Comparison of ENCODE assay signal across 32 mouse cellular contexts in genomic region chr10:88250300-88250699, GRCm38 (mm10). TPM values are rescaled to one million over a fixed set of nuclear protein-coding genes. Genes with fewer than 3 reads are reported as not detected.
A peak's percentile ranks its signal among the peaks of the same experiment; 100 is the strongest.
DNase-seq lines count a peak whose midpoint lies in the region; ATAC-seq and TF ChIP-seq lines count a peak whose summit lies in the region.
"Had no signal": no experiment of that assay in that cellular context is flagged by ENCODE, and none has a peak within 500 bp of the region (broad histone marks: within the 10 kb centered on the region; RNA-seq: fewer than 3 reads in every experiment).

No protein-coding gene starts in this region.

- intact Hi-C loops in heart, postnatal 10 days (cut with DNase I) = no loop called here

- H3K79me2 ChIP-seq in MEL (ENCODE audit: control insufficient read depth, insufficient read depth, low read length, poor library complexity) = no peaks in the 10 kb centered on the region

- H3K36me3 ChIP-seq in MEL (ENCODE audit: control insufficient read depth in 1 of 2, insufficient read depth in 2 of 2, low read length in 2 of 2) = peaks cover 0 to 4% of the 10 kb centered on the region in 2 experiments; a peak in 1 of 4 replicates
- H3K36me3 ChIP-seq: embryonic facial prominence, embryonic 12.5 days; forebrain, embryonic 10.5 days; hindbrain, embryonic 10.5 days; hindbrain, embryonic 15.5 days; intestine, embryonic 15.5 days; lung, embryonic 15.5 days; midbrain, embryonic 12.5 days had no signal

- H3K27ac ChIP-seq in MEL (ENCODE audit: control insufficient read depth, low read depth, low read length) = no peak overlapping the region
- H3K27ac ChIP-seq: embryonic facial prominence, embryonic 12.5 days; forebrain, embryonic 10.5 days; heart, embryonic 13.5 days; hindbrain, embryonic 10.5 days; hindbrain, embryonic 15.5 days; intestine, embryonic 15.5 days; kidney, postnatal 0 days; lung, embryonic 15.5 days; midbrain, embryonic 12.5 days; neural tube, embryonic 13.5 days had no signal

- H3K9ac ChIP-seq in MEL (ENCODE audit: control insufficient read depth, low read depth, low read length, poor library complexity, severe bottlenecking) = no peak overlapping the region
- H3K9ac ChIP-seq: embryonic facial prominence, embryonic 12.5 days; heart, embryonic 13.5 days; hindbrain, embryonic 15.5 days; intestine, embryonic 15.5 days; lung, embryonic 15.5 days; midbrain, embryonic 12.5 days; neural tube, embryonic 13.5 days had no signal

- peak in 1 of 2 experiments; percentile 61; a peak in 2 of 4 replicates for TF ChIP-seq EP300 in MEL (IDR thresholded peaks at IDR 0.05; ENCODE audit: low read depth in 1 of 2, low read length in 2 of 2)

- no peak for TF ChIP-seq CTCF in MEL (IDR thresholded peaks at IDR 0.05 in 2 of 3, conservative IDR thresholded peaks at IDR 0.05 in 1 of 3; ENCODE audit: control insufficient read depth in 1 of 3, insufficient read depth in 1 of 3, low read depth in 2 of 3, low read length in 3 of 3, poor library complexity in 1 of 3, severe bottlenecking in 1 of 3)

- H3K4me1 ChIP-seq in MEL (ENCODE audit: control insufficient read depth in 1 of 2, insufficient read depth in 2 of 2, low read length in 2 of 2) = peaks cover 0 to 2% of the 10 kb centered on the region in 2 experiments; a peak in 1 of 4 replicates
- H3K4me1 ChIP-seq: embryonic facial prominence, embryonic 12.5 days; forebrain, embryonic 10.5 days; hindbrain, embryonic 10.5 days; hindbrain, embryonic 15.5 days; intestine, embryonic 15.5 days; megakaryocyte, embryonic 14.5 days; midbrain, embryonic 12.5 days; neural tube, embryonic 13.5 days had no signal

- no peak for TF ChIP-seq RAD21 in MEL (IDR thresholded peaks at IDR 0.05; ENCODE audit: low read depth, low read length)

- H3K9me3 ChIP-seq in MEL (replicated peaks; ENCODE audit: insufficient read depth, low read length) = no peaks in the 10 kb centered on the region
- H3K9me3 ChIP-seq: embryonic facial prominence, embryonic 12.5 days; forebrain, embryonic 10.5 days; heart, embryonic 13.5 days; hindbrain, embryonic 10.5 days; hindbrain, embryonic 15.5 days; intestine, embryonic 15.5 days; lung, embryonic 15.5 days; megakaryocyte, embryonic 14.5 days; midbrain, embryonic 12.5 days; neural tube, embryonic 13.5 days had no signal

- DNase-seq in heart, adult 11 months = peak; percentile 84
- no peak for DNase-seq in heart, postnatal 10 days
- DNase-seq in MEL (ENCODE audit: low read depth, low spot score) = peak; percentile 81
- DNase-seq in adipocyte (ENCODE audit: low spot score) = peak; percentile 49
- no peak for DNase-seq in frontal cortex, adult 2 months (ENCODE audit: extremely low spot score in 1 of 2, low spot score in 1 of 2)
- DNase-seq in adrenal gland, postnatal 36 days = no peak
- DNase-seq: adrenal gland, adult 2 months; B cell, adult 2 months; cerebellum, adult 8-10 months; cerebellum, postnatal 36 days; embryo, embryonic 11 days; gastrocnemius, postnatal 14 days; heart, postnatal 14 days; kidney, adult 8-10 months; liver; right cerebral cortex, postnatal 4 days; thymus, adult 2 months; thymus, postnatal 36 days had no signal

- H3K4me3 ChIP-seq in MEL (ENCODE audit: control insufficient read depth in 1 of 2, insufficient read depth in 1 of 2, low read depth in 2 of 2, low read length in 2 of 2) = no peak overlapping the region
- H3K4me3 ChIP-seq: embryonic facial prominence, embryonic 12.5 days; forebrain, embryonic 10.5 days; heart, embryonic 13.5 days; hindbrain, embryonic 10.5 days; hindbrain, embryonic 15.5 days; intestine, embryonic 15.5 days; lung, embryonic 15.5 days; megakaryocyte, embryonic 14.5 days; midbrain, embryonic 12.5 days; myocyte; neural tube, embryonic 13.5 days had no signal

- no peak for TF ChIP-seq POLR2A in MEL (IDR thresholded peaks at IDR 0.05; ENCODE audit: control insufficient read depth in 1 of 2, insufficient read depth in 1 of 2, low read depth in 1 of 2, low read length in 2 of 2, poor library complexity in 1 of 2)

- peak; percentile 70 for ATAC-seq in megakaryocyte progenitor cell, adult 5-6 weeks (replicated peaks; ENCODE audit: poor library complexity)
- ATAC-seq: forebrain, embryonic 16.5 days; intestine, embryonic 15.5 days had no signal

- H3K27me3 ChIP-seq in MEL (ENCODE audit: control insufficient read depth in 1 of 2, insufficient read depth in 2 of 2, low read length in 2 of 2) = no peaks in the 10 kb centered on the region
- H3K27me3 ChIP-seq: embryonic facial prominence, embryonic 12.5 days; heart, embryonic 13.5 days; hindbrain, embryonic 15.5 days; intestine, embryonic 15.5 days; lung, embryonic 15.5 days; megakaryocyte, embryonic 14.5 days; midbrain, embryonic 12.5 days; neural tube, embryonic 13.5 days had no signal

TF ChIP-seq in MEL, 35 proteins besides CTCF, POLR2A, EP300 and RAD21:
- TF ChIP-seq RCOR1 (IDR thresholded peaks at IDR 0.05; ENCODE audit: low read depth, low read length) = peak; percentile 25; the same call in 1 of the 2 replicates
- 0 out of 2 replicates have a peak, but pooled peaks have one; percentile 23 for TF ChIP-seq GATA1 (IDR thresholded peaks at IDR 0.05; ENCODE audit: low read depth, low read length)
- TF ChIP-seq SIN3A (IDR thresholded peaks at IDR 0.05; ENCODE audit: low read length) = peak; percentile 32; the same call in 1 of the 2 replicates
- TF ChIP-seq TCF12 (IDR thresholded peaks at IDR 0.05; ENCODE audit: low read depth, low read length) = 0 out of 2 replicates have a peak, but pooled peaks have one; percentile 15
- TF ChIP-seq MYB (IDR thresholded peaks at IDR 0.05; ENCODE audit: low read depth, low read length) = no peak

RNA-seq across cellular contexts. Expression of gene Washc3, which starts 49.4 kb away (rescaled TPM):
- 10 to 100 TPM; 30.0 to 31.5 TPM for total RNA-seq in heart, postnatal 10 days (2021)
- total RNA-seq in MEL (2012; rRNA removed) = 35.5 and 40.2 TPM in 2 replicates
- 10 to 100 TPM in 1 of 2 experiments, not detected in 1; 41.4 TPM for polyA plus RNA-seq in MEL (2012; ENCODE audit: insufficient read depth in 1 of 2, insufficient read length in 2 of 2, low read depth in 1 of 2, low replicate concordance in 2 of 2, missing spikeins in 1 of 2)
- 90.1 and 96.6 TPM in 2 replicates for total RNA-seq in megakaryocyte progenitor cell, adult 5-6 weeks (2015)
- 38.7 and 50.3 TPM in 2 replicates for total RNA-seq in megakaryocyte progenitor cell, adult 5-6 weeks (2017)
- 21.4 and 23.1 TPM in 2 replicates for polyA plus RNA-seq in frontal cortex, adult 2 months (2012; rRNA removed)
- total RNA-seq in adrenal gland, postnatal 36 days (2021) = 10 to 100 TPM; 51.6 to 65.0 TPM

Comparison
In these comparisons a context has a peak if more than half of its experiments do, and no peak if none do; other contexts are left out.
1. DNase-seq: peak in heart, adult 11 months (single experiment), MEL (single experiment) and adipocyte (single experiment); none in heart, postnatal 10 days (0 of 2), frontal cortex, adult 2 months (0 of 2) and adrenal gland, postnatal 36 days (0 of 2).